10 mouse cellular contexts compared by ENCODE assay signal in genomic region chr2:93063347-93063746, GRCm38 (mm10). TPM values are rescaled to one million over a fixed set of nuclear protein-coding genes. Genes with fewer than 3 reads are reported as not detected.
A peak's percentile ranks its signal among the peaks of the same experiment; 100 is the strongest.
DNase-seq lines count a peak whose midpoint lies in the region; ATAC-seq and TF ChIP-seq lines count a peak whose summit lies in the region.
"Had no signal": no experiment of that assay in that cellular context is flagged by ENCODE, and none has a peak within 500 bp of the region (broad histone marks: within the 10 kb centered on the region; RNA-seq: fewer than 3 reads in every experiment).

No protein-coding gene starts in this region.

- H3K9me3 ChIP-seq in ES-E14 (ENCODE audit: control insufficient read depth, insufficient read depth, low read depth, low read length), result no peaks in the 10 kb centered on the region
- H3K9me3 ChIP-seq: limb, embryonic 15.5 days had no signal

- H3K36me3 ChIP-seq in ES-E14 (ENCODE audit: control insufficient read depth, insufficient read depth, low read length, poor library complexity, severe bottlenecking), result no peaks in the 10 kb centered on the region
- H3K36me3 ChIP-seq: limb, embryonic 15.5 days had no signal

- H3K4me3 ChIP-seq in ES-E14 (ENCODE audit: insufficient read depth in 1 of 2, low read depth in 1 of 2, low read length in 2 of 2, poor library complexity in 1 of 2, severe bottlenecking in 1 of 2), result no peak overlapping the region
- H3K4me3 ChIP-seq: erythroblast, embryonic 14.5 days; limb, embryonic 15.5 days had no signal

- ATAC-seq in frontal cortex, adult (ENCODE audit: low TSS enrichment), result peak; percentile 44; the same call in 1 of the 2 replicates

- no peak overlapping the region for H3K27ac ChIP-seq in ES-E14 (ENCODE audit: insufficient read depth, low read depth, low read length, poor library complexity, severe bottlenecking)
- H3K27ac ChIP-seq: limb, embryonic 15.5 days had no signal

- in situ Hi-C loops in ES-E14 (cut with MboI; ENCODE audit: low sequenced_read_pairs in 2 of 2, unreplicated experiment in 2 of 2), result loop anchor here (5.0 to 25.0 kb wide), 2 partner anchors 151 to 176 kb away; partner anchors contain the start of gene Syt13 (in 1 of the 2)

- peak; percentile 47 to 68 for DNase-seq in left cerebral cortex, adult 18-20 months (ENCODE audit: low spot score in 2 of 2)
- DNase-seq in left cerebral cortex, adult 9 months (ENCODE audit: low spot score in 2 of 2), result no peak
- DNase-seq in ES-E14 (ENCODE audit: low read depth, low spot score), result peak; percentile 50
- peak; percentile 48 for DNase-seq in cerebellum, adult 11 months
- peak; percentile 78 for DNase-seq in left cerebral cortex, postnatal 4 days
- peak; percentile 78 for DNase-seq in retina, embryonic 14.5 days (ENCODE audit: low spot score)
- DNase-seq in ovary, postnatal 36 days (ENCODE audit: low spot score), result no peak

- intact Hi-C loops in left cerebral cortex, postnatal 4 days (cut with DNase I), result loop anchor here (2.0 kb wide), 1 partner anchor 159 kb away; no protein-coding TSS in a partner anchor

- no peaks in the 10 kb centered on the region for H3K4me1 ChIP-seq in ES-E14 (ENCODE audit: control insufficient read depth in 2 of 2, insufficient read depth in 2 of 2, low read length in 2 of 2, poor library complexity in 1 of 2)
- H3K4me1 ChIP-seq: limb, embryonic 15.5 days had no signal

- H3K9ac ChIP-seq in ES-E14 (ENCODE audit: insufficient read depth, low read depth, low read length, poor library complexity, severe bottlenecking), result no peak overlapping the region
- H3K9ac ChIP-seq: limb, embryonic 15.5 days had no signal

TF ChIP-seq in ES-E14, 5 proteins besides CTCF, POLR2A, EP300 and RAD21:
- TF ChIP-seq CHD2 (IDR thresholded peaks at IDR 0.05; ENCODE audit: low read depth, low read length) (no peak), ZNF384 (IDR thresholded peaks at IDR 0.05; ENCODE audit: low read depth, low read length) (no peak), HCFC1 (IDR thresholded peaks at IDR 0.05; ENCODE audit: borderline replicate concordance, insufficient read depth, low read length) (no peak), ZC3H11A (IDR thresholded peaks at IDR 0.05; ENCODE audit: borderline replicate concordance, low read depth, low read length) (peak; percentile 37; the same call in 1 of the 2 replicates)

RNA-seq across cellular contexts. Expression of gene Prdm11, which starts 17.4 kb away (rescaled TPM):
- 10 to 100 TPM; 21.1 to 22.5 TPM for total RNA-seq in left cerebral cortex, adult 18-20 months (2021)
- 3.7 and 4.5 TPM in 2 replicates for total RNA-seq in ES-E14 (2012; rRNA removed)
- total RNA-seq in left cerebral cortex, postnatal 4 days (2021), result 10 to 100 TPM; 29.2 to 30.8 TPM

Comparison
In these comparisons a context has a peak if more than half of its experiments do, and no peak if none do; other contexts are left out.
1. DNase-seq: peak in left cerebral cortex, adult 18-20 months (2 of 2), ES-E14 (single experiment), cerebellum, adult 11 months (single experiment), left cerebral cortex, postnatal 4 days (single experiment) and retina, embryonic 14.5 days (single experiment); none in left cerebral cortex, adult 9 months (0 of 2) and ovary, postnatal 36 days (single experiment).